ENCODE assay signal across 8 mouse cellular contexts in genomic region chr2:180346820-180347497, GRCm38 (mm10). TPM values are rescaled to one million over a fixed set of nuclear protein-coding genes. Genes with fewer than 3 reads are reported as not detected.
DNase-seq lines count a peak whose midpoint lies in the region; ATAC-seq lines count a peak whose summit lies in the region.

No protein-coding gene starts in this region.

- H3K9me3 ChIP-seq in forebrain, embryonic 10.5 days = no peaks in the 10 kb centered on the region
- no peaks in the 10 kb centered on the region for H3K9me3 ChIP-seq in heart, embryonic 16.5 days (replicated peaks; ENCODE audit: control insufficient read depth, low read length)
- no peaks in the 10 kb centered on the region for H3K9me3 ChIP-seq in liver, embryonic 12.5 days (replicated peaks)
- H3K9me3 ChIP-seq in neural tube, embryonic 11.5 days (ENCODE audit: control insufficient read depth, low read length) = no peaks in the 10 kb centered on the region
- no peaks in the 10 kb centered on the region for H3K9me3 ChIP-seq in stomach, embryonic 16.5 days (replicated peaks; ENCODE audit: control insufficient read depth, low read length)

- H3K27me3 ChIP-seq in forebrain, embryonic 10.5 days (ENCODE audit: poor library complexity, severe bottlenecking) = peaks cover 19% of the 10 kb centered on the region
- no peaks in the 10 kb centered on the region for H3K27me3 ChIP-seq in heart, embryonic 16.5 days (ENCODE audit: control insufficient read depth, insufficient read depth, low read length)
- H3K27me3 ChIP-seq in liver, embryonic 12.5 days (replicated peaks) = peaks cover 3% of the 10 kb centered on the region; the same call in 1 of the 2 replicates
- no peaks in the 10 kb centered on the region for H3K27me3 ChIP-seq in neural tube, embryonic 11.5 days (ENCODE audit: control insufficient read depth, insufficient read depth, low read length)
- H3K27me3 ChIP-seq in stomach, embryonic 16.5 days (ENCODE audit: control insufficient read depth, insufficient read depth, low read length) = no peaks in the 10 kb centered on the region

- ATAC-seq in heart, embryonic 16.5 days (replicated peaks; ENCODE audit: extremely low read depth, insufficient read depth, low FRiP score) = peak; percentile 29; the same call in 1 of the 2 replicates
- peak; percentile 49 for ATAC-seq in liver, embryonic 12.5 days
- peak; percentile 71 for ATAC-seq in neural tube, embryonic 11.5 days (ENCODE audit: insufficient read depth, low FRiP score, low TSS enrichment)
- ATAC-seq in stomach, embryonic 16.5 days (ENCODE audit: insufficient read depth, low FRiP score) = peak; percentile 63; the same call in 1 of the 2 replicates

- peak overlapping the region; percentile 80 for H3K27ac ChIP-seq in forebrain, embryonic 10.5 days
- H3K27ac ChIP-seq in heart, embryonic 16.5 days (ENCODE audit: low read length) = no peak overlapping the region
- H3K27ac ChIP-seq in liver, embryonic 12.5 days = no peak overlapping the region
- H3K27ac ChIP-seq in neural tube, embryonic 11.5 days (ENCODE audit: low read depth, low read length) = no peak overlapping the region
- no peak overlapping the region for H3K27ac ChIP-seq in stomach, embryonic 16.5 days (ENCODE audit: low read length)

- no peaks in the 10 kb centered on the region for H3K36me3 ChIP-seq in forebrain, embryonic 10.5 days (replicated peaks)
- no peaks in the 10 kb centered on the region for H3K36me3 ChIP-seq in heart, embryonic 16.5 days (ENCODE audit: control insufficient read depth, insufficient read depth)
- H3K36me3 ChIP-seq in liver, embryonic 12.5 days = no peaks in the 10 kb centered on the region
- no peaks in the 10 kb centered on the region for H3K36me3 ChIP-seq in neural tube, embryonic 11.5 days (ENCODE audit: control insufficient read depth, insufficient read depth, low read length)
- no peaks in the 10 kb centered on the region for H3K36me3 ChIP-seq in stomach, embryonic 16.5 days (ENCODE audit: control insufficient read depth, insufficient read depth, low read length)

- peaks cover 8% of the 10 kb centered on the region for H3K4me1 ChIP-seq in forebrain, embryonic 10.5 days
- H3K4me1 ChIP-seq in heart, embryonic 16.5 days (ENCODE audit: control insufficient read depth, insufficient read depth, low read length) = peaks cover 22% of the 10 kb centered on the region
- 0 out of 2 replicates have a peak, but pooled peaks cover 11% of the 10 kb centered on the region for H3K4me1 ChIP-seq in liver, embryonic 12.5 days
- no peaks in the 10 kb centered on the region for H3K4me1 ChIP-seq in neural tube, embryonic 11.5 days (ENCODE audit: control insufficient read depth, insufficient read depth, low read length)
- peaks cover 21% of the 10 kb centered on the region for H3K4me1 ChIP-seq in stomach, embryonic 16.5 days (ENCODE audit: control insufficient read depth, insufficient read depth, low read length)

- peak; percentile 76 to 81 for DNase-seq in CD8-positive naive resting alpha-beta T cell, adult 2 months (ENCODE audit: low read depth in 2 of 2, low spot score in 2 of 2)
- peak; percentile 56 for DNase-seq in c-Kit-negative CD71-positive TER-119-positive erythroid progenitor cells, embryonic 14.5 days (ENCODE audit: low read depth, low spot score)
- peak; percentile 88 for DNase-seq in forebrain, embryonic 10.5 days (ENCODE audit: extremely low spot score, low spot score)
- DNase-seq in kidney, postnatal 14 days = peak; percentile 85
- peak; percentile 86 for DNase-seq in neural tube, embryonic 11.5 days (ENCODE audit: low spot score)

- H3K4me2 ChIP-seq in heart, embryonic 16.5 days (ENCODE audit: low read depth, low read length) = no peak overlapping the region
- no peak overlapping the region for H3K4me2 ChIP-seq in liver, embryonic 12.5 days
- no peak overlapping the region for H3K4me2 ChIP-seq in neural tube, embryonic 11.5 days (ENCODE audit: low read depth)
- no peak overlapping the region for H3K4me2 ChIP-seq in stomach, embryonic 16.5 days (ENCODE audit: low read depth, low read length)

- H3K4me3 ChIP-seq in forebrain, embryonic 10.5 days = no peak overlapping the region
- H3K4me3 ChIP-seq in heart, embryonic 16.5 days (ENCODE audit: low read length) = no peak overlapping the region
- H3K4me3 ChIP-seq in liver, embryonic 12.5 days = no peak overlapping the region
- no peak overlapping the region for H3K4me3 ChIP-seq in neural tube, embryonic 11.5 days (ENCODE audit: low read depth, low read length)
- no peak overlapping the region for H3K4me3 ChIP-seq in stomach, embryonic 16.5 days (replicated peaks; ENCODE audit: low read length)

- WGBS in forebrain, embryonic 10.5 days = 28% methylated on average over 9 of the region's 9 CpGs
- WGBS in heart, embryonic 16.5 days = 26% methylated on average over 9 of the region's 9 CpGs
- 24% methylated on average over 9 of the region's 9 CpGs for WGBS in liver, embryonic 12.5 days (ENCODE audit: insufficient replicate concordance)
- 29% methylated on average over 9 of the region's 9 CpGs for WGBS in neural tube, embryonic 11.5 days
- 25% methylated on average over 9 of the region's 9 CpGs for whole genome bisulfite sequencing in stomach, embryonic 16.5 days

- H3K9ac ChIP-seq in heart, embryonic 16.5 days (ENCODE audit: low read length) = peak overlapping the region; percentile 33; the same call in 1 of the 2 replicates
- no peak overlapping the region for H3K9ac ChIP-seq in liver, embryonic 12.5 days
- peak overlapping the region; percentile 29; the same call in 1 of the 2 replicates for H3K9ac ChIP-seq in neural tube, embryonic 11.5 days (ENCODE audit: low read length)
- peak overlapping the region; percentile 22; the same call in 1 of the 2 replicates for H3K9ac ChIP-seq in stomach, embryonic 16.5 days (ENCODE audit: low read length)

RNA-seq across cellular contexts. Expression of gene Gata5, which starts 12.5 kb away (rescaled TPM):
- polyA plus RNA-seq in forebrain, embryonic 10.5 days (2016; fragmentation: Nextera tagmentation; extraction: Ambion mirVana) = 0.15 TPM in 1 of 2 replicates, not detected in the other
- 3.9 and 5.7 TPM in 2 replicates for polyA plus RNA-seq in heart, embryonic 16.5 days (2015; fragmentation: Nextera tagmentation; extraction: Ambion mirVana)
- 3.0 and 3.1 TPM in 2 replicates for polyA plus RNA-seq in liver, embryonic 12.5 days (2016; fragmentation: Nextera tagmentation; extraction: Ambion mirVana)
- 0.16 and 0.19 TPM in 2 replicates for polyA plus RNA-seq in neural tube, embryonic 11.5 days (2014; fragmentation: Nextera tagmentation; extraction: Ambion mirVana)
- 5.6 and 6.7 TPM in 2 replicates for polyA plus RNA-seq in stomach, embryonic 16.5 days (2015; fragmentation: Nextera tagmentation; extraction: Ambion mirVana)

RNA-seq across cellular contexts. Expression of gene Rbbp8nl, which starts 57.3 kb away (rescaled TPM):
- polyA plus RNA-seq in forebrain, embryonic 10.5 days (2016; fragmentation: Nextera tagmentation; extraction: Ambion mirVana) = 0.32 and 0.35 TPM in 2 replicates
- polyA plus RNA-seq in heart, embryonic 16.5 days (2015; fragmentation: Nextera tagmentation; extraction: Ambion mirVana) = 0.05 and 0.22 TPM in 2 replicates
- polyA plus RNA-seq in liver, embryonic 12.5 days (2016; fragmentation: Nextera tagmentation; extraction: Ambion mirVana) = not detected in 2 replicates
- polyA plus RNA-seq in neural tube, embryonic 11.5 days (2014; fragmentation: Nextera tagmentation; extraction: Ambion mirVana) = 0.09 TPM in 1 of 2 replicates, not detected in the other
- 3.7 and 5.9 TPM in 2 replicates for polyA plus RNA-seq in stomach, embryonic 16.5 days (2015; fragmentation: Nextera tagmentation; extraction: Ambion mirVana)
